Mouse (Mus musculus): Measurements from ENCODE around the gene Crtc3.

GRCm38 (mm10) chr7:80611646-80612045 lies 77.0 kb downstream of the Crtc3 start:
- TF ChIP-seq EP300 (IDR thresholded peaks at IDR 0.05; ENCODE audit: low read depth), result no peak
- no peak for TF ChIP-seq CTCF (IDR thresholded peaks at IDR 0.05; ENCODE audit: low read depth)
